Mouse (Mus musculus) urinary bladder, postnatal 0 days (tissue): ENCODE measurements around the gene Lgi2. TPM values are rescaled to one million over a fixed set of nuclear protein-coding genes. Genes with fewer than 3 reads are reported as not detected.

Experiments used
- polyA plus RNA-seq: library from polyadenylated mRNA; unstranded; fragments of >200 nt; fragmentation: Nextera tagmentation; extraction: Ambion mirVana; gene quantifications from 2 replicates; pipeline ENCODE4 v1.2.1, GENCODE M21; 2015

Gene Lgi2
- polyA plus RNA-seq: 0.88 and 0.99 TPM in 2 replicates

GRCm38 (mm10) chr5:52565813-52566531 is at the start of gene Lgi2:
TSS of gene Lgi2 (minus strand) at chr5:52566462.

Other genes starting within 250 kb of the Lgi2 start
- gene Sod3, start 202.7 kb downstream of the Lgi2 start, polyA plus RNA-seq: 7.3 and 7.4 TPM in 2 replicates
- 1.7 TPM in 2 replicates for gene Ccdc149, start 94.9 kb downstream of the Lgi2 start, polyA plus RNA-seq
- gene Sepsecs, start 103.2 kb upstream of the Lgi2 start, polyA plus RNA-seq: 4.2 and 5.1 TPM in 2 replicates
- gene Pi4k2b, start 175.1 kb upstream of the Lgi2 start, polyA plus RNA-seq: 7.5 and 9.2 TPM in 2 replicates
- gene Zcchc4, start 208.9 kb upstream of the Lgi2 start, polyA plus RNA-seq: 4.7 and 6.7 TPM in 2 replicates